Mouse (Mus musculus) kidney, postnatal 10 days (tissue): ENCODE data around the gene Gm16223.

Experiments
- DNase-seq: peaks from one replicate; pipeline ENCODE4 v3.0.0; 2021; ENCODE audit warnings: mixed read lengths

Gene Gm16223

DNA sequence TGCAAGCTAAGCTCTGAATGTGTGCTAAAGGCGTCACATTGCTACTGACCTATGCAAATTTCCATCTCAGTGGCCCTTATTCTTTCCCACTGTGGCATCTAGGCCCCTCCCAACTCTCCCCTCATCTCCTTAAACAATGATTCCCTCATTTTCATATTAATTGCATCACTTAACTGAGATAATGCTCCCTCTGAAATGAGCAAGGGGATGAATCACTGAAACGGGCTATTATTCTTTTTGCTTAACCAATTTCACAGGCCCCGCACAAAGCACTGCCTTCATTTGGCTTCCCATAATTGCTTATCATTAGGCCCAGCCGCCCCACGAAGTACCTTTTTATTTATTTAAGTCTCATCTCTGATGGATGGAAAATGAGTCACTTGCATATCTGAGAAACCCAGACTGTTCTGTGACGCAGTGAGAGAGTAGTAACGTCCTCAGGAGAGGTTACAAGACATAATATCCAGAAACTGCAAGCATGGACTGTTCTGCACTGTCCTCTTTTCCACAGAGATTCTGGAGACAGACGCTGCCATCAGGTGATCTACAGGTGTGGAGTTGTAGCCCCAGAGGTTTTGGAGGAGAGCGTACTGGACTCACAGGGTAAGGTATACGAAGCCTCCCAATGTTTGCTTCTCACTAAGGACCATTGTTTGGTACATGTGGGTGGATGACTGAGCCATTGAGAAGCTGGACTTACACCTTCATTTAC, at the start of gene Gm16223:
TSS of gene Gm16223 (plus strand) at position 485 of the 712 bp plus-strand sequence.
- no peak for DNase-seq

DNA sequence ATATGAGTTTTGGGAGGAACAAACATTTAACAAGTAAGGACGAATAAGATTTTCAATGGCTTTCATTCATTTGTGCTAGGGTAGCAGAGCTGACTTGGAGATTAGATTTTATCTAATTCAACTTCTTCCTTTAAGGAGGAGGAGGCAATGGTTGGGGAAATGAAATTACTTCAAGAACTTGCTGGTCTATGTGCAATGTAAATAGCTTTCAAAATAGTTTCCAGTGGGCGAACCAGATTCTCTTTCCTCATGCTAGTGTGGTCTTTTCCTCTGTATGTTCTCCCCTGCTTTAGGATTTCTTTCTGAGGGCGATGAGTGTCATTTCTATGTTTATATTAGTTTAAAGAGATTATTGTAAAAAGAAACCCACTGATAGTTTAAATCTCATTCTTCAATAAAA, 45.7 kb upstream of the Gm16223 start:
- no peak for DNase-seq

DNA sequence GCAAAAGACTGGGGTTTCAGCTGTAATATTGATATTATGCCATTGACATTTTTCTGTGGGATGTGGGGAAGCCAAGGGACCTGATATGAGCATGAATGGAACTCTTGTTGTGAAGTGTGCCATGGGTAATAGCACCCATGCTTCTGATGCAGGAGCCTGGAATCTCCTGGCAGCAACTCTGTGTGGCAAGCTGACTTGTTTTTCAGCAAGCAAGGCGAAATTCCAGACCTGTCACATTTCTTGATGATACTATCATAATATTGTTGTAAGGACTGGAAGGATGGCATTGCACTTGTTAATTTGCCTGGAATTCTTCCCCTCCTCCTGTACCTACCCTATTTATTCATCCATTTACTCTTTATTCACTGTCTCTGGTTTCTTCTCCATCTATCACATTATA, 44.2 kb upstream of the Gm16223 start:
- no peak for DNase-seq

DNA sequence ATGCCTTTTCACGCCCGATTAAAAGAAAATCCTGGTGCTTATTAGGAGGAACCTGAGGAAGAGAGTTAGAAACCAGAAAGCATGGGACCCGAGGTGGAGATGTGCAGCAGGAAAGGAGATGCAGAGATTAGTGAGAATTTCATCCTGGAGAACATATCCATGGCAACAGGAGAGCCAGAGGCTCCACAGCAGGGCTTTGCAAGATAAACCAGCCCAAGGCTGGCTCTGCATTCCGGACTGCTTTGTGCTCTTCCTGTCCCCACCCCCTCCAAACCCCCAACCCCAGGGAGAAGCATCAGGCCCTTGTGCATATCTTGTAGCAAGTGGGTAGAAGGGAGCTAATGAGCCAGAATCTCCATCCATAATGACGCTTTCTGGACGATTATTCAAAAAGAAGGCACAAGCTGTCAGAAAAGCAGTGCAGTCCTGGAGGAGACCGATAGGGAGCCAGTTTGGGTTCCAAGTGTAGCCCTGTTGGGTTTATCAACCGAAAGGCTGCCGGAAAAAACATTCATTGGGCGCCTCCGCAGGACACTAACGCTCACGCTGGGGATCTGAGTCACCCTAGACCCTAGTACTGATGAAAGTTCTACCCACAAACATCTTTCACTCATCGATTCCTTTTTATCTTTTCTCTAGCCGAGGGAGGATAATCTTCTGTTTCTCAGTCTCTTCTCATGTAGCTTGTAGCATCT, 31.2 kb upstream of the Gm16223 start:
- no peak for DNase-seq

DNA sequence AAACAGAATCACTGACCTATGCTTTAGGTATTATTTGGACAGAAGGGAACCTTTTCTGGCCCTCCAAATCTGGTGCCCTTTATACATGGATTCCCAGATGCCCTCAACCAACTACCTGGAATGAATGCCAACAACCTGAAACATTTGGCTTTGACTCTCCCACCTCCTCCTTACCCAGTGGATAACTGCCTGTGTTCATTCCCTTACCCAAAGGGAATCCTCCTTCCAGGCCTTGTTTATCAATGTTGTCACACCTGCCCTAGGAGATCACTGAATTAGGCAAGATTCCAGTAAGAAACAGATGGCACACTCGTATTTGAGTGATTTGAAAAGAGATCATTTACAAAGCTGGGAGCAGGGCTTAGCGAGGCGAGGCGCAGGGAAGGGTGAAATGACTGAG, 13.1 kb upstream of the Gm16223 start:
- no peak for DNase-seq

DNA sequence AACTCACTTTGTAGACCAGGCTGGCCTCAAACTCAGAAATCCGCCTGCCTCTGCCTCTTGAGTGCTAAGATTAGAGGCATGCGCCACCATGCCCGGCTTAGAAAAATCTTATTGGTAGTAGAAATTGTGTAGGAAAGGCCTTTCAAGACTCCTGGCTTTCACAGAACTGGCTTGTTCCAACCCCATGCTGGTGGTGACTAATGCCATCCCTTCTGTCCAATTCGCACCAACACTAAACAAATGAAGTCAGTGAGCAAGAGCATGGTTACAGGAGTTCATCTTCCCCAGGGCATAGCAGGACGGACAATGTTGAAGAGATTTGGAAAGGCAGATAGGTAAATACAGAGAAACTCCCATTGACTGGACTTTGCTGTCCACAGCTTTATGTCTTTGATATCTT, 12.6 kb upstream of the Gm16223 start:
- no peak for DNase-seq

DNA sequence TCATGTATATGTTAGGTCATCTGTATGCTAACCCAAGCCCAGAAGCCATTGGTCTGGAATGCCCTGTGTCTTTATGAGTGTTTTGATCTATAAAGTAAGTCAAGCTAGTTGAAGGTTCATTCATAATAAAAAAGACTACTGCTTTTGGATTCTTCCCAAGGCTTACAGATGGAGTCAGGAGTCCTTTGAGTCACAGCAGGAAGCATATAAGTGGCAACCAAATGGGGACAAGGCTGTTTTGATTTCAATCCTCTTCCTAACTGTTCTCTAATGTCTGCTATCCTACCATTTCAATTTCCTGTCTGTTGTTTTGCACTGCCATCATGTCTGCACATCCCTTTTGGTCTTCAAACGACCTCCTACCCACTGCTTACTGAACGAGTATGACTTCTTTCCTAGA, 2.7 kb upstream of the Gm16223 start:
- DNase-seq, result no peak

DNA sequence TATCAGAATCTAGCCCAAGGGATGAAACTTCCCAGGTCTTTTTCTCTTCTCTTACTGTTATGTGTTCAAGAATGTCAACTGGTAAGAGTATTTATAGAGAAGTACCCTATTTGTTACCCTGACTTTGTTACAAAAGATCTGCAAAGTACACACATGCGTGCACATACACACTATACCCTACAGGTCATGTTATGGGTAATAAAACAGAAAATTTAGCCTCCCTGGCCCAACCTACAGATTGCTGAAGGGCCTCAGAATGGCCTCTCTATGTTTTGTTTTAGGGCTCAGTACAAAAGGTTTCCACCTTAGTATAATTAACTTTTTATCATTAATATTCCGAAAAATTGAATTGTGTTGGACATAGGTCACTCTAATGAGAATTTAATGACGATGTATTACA, 685 bp upstream of the Gm16223 start:
- DNase-seq, result no peak

DNA sequence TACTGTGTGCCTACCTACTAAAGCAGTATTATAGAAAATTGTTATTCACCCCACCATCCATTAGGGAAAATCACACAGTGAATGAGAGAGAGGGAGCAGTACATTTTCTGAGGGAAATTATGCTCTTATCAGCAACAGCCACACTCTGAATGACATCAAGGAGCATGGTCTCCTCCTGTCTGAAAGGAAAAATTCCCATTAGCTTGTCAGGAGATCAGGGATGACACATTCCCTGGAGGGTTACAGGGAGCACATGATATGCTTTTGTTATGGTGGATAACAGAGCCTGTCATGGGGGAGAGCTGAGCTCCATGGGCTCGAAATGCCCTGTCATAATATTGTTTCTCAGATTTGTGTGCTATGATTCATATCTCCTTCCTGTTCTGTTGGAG, 424 bp downstream of the Gm16223 start:
- no peak for DNase-seq

DNA sequence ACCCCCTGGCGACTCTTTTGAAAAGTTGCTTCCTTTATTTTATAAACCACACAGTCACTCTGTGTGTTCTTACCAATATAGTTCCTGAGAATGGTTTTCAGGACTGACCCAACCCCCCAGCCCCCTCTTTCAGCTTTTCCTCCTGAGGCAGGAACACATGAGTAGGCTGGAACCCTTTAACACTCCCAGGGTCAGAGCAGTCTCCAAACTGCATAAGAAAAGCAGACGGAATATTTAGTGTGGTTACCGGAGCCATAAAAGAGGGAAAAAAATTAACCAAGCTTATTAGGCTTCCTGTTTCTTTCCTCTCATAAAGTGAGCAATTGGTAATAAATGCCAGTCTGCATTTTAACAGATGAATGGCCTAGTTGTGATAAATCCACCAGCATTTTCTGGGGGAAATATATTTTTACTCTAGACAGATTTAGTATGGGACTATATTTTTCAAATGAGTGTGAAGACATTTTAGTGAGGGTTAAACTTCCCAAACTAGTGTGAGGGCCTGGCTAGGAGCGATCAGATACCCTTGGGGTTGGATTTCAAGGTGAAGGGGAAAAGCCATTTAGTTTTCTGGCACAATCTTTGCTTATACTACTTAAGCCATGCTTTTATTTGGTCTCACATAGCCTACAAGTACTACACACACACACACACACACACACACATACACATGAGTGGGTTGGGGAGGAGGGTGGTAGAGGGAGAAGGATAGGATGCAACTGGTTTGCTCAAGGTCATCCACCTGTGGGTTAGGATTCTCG, 49.0 kb downstream of the Gm16223 start:
- DNase-seq, result peak; percentile 31

DNA sequence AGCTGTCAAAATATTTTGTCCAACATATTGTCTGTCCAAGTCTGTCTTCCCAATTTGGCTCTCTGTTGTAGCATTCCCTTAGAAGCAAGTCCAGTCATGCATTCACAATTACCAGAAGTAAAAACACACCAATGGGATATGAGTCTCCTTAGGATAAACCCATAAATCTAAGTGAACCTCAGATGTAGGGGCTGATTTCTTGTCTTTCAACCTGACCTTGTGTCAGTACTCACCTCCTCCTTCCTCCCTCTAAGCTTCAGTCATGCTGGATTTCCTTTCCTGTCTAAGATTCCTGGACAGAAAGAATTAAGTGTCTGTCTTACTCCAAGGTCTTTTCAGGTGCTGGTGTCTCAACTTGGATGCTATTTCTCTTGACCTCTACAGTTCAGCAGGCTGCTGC, 57.8 kb downstream of the Gm16223 start:
- DNase-seq, result no peak

DNA sequence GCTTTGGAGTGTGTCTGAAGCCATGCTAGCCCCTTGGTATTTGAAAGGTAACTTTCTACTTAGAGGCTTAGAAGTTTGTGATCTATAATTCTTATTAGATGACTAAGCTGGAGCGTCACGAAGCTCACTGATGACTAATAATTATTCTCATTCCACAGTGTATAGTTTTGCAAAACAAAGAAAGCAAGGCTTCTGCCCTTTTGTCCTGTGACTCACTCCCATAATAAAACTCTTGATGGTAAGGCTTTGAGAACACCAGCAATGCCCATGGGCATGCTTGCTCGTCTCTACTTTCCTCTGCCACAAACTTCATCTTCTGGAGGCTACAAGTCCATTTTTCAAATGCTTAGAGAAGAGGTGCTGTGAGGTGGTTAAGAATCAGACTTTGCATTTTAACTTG, 87.9 kb downstream of the Gm16223 start:
- DNase-seq, result no peak

DNA sequence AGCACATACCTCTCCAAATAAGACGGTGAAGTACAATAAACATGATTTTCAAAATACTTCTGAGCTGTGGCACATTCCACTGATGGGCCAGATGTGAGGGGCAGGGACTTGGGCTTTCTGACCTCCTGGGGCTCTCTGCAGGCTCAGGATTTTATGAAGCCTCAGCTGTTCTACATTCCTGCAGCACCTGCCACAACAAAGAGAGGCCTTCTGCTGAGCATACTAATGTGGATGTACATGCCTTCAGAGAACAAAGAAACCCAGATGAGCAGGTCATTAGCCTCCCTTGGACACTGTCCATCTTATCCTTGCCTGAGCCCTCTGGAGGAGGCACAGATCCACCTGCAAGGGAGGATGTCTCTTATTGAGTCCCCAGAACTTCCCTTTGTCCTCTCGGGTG, 97.0 kb downstream of the Gm16223 start:
- no peak for DNase-seq

DNA sequence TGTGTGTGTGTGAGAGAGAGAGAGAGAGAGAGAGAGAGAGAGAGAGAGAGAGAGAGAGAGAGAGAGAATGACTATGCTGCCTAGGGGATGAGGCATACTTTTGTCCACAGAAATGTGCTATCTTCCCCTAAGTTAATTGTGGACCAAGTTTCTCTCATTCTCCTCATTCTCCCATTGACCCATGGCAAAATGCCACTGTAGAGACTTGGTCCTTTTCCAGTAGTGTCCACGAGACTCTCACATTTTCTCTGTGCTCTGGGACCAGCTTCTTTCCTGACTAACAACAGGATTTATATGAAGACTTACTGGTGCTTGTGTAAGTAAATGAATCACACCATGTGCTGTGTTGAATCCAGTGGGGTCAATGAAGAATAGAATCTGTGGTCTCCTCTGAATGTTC, 98.6 kb downstream of the Gm16223 start:
- DNase-seq, result no peak

DNA sequence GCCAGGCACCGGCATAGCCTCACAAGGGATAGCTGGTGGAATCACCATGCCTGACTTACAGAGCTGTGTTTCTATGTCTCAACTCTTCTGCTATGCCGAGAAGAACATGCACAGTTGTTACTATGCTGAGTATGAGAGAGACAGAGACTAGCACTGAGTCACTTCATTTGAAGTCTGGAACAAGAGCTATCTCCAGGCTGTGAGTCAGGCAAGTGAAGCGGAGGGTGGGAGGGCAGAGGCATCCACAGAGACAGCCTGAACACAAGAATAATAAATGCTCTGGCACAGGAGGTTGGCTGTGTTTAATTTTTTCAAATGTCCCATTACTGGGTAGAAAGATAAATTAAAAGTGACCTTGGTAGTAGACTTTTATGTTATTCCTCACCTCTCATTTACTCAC, 100.3 kb downstream of the Gm16223 start:
- no peak for DNase-seq

DNA sequence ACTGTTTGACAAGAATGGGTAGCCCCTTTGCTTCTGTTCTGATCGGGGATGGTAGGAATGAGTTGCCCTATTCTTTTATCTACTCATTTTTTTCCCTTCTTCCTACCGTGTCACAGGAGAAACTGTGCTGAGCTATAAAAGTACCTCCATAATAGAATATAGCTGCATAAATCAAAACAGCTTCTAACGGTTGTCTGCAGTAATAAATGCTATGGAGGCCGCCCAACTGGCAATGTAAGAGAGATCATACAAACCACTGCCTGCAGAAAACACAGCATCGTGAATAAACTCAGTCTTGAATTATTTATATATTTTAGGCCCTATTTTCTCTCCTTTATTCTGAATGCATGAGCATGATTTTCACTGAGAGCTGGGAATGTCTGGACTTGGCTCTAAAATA, 101.0 kb downstream of the Gm16223 start:
- no peak for DNase-seq

DNA sequence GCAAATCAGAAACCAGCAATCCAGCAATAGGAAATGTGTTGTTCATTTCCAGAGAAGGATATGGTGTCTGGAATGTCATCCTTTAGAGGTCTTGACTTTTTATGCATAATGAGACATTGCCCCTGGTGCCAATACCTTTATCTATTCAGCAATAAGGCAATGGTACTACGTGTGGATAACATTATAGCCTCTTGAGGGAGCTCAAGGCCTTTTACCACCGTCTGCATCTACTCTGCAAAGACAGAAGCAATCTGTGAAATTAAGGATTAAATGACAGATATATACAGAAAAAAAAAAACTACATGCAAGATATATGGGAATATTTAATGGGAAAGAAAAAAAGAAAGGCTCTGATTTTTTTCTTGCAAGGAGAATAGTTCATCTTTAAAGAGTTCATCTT, 106.3 kb downstream of the Gm16223 start:
- no peak for DNase-seq

DNA sequence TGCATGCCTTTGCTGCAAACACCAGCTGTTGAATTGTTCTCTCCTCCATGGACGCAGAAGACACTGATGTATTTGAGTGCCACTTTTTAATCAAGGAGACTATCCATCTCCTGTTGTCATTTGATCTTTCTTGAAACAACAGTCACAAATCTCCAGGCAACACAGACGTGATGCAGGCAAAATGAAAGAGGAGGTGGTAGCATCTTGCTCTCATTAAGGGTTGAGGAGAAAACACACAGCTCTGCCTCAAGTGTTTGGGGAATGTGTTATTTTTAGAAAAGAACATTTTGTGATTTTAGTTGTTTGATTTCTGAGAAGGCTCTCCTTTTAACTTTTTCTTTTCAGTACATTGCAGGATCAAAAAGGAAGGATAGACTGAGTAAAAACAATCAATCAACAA, 107.7 kb downstream of the Gm16223 start:
- no peak for DNase-seq

DNA sequence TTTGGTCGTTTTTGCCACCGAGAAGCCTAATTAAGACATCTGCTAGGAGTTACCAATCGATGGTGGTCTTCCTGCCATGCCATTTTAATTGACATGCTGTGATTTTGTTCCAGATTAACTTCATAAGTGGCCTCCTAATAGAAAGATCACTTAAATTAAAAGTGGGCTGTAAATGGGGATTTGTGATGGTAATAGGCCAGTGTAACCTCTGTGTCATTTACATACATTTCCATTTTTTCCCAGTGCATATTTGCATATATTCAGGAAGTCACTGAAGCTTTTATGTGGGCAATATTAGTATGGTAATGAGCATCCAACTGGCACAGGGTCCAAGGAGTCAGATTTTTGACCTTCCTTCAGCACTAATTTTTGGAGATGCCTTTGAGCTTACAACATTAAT, 130.7 kb downstream of the Gm16223 start:
- DNase-seq, result no peak

DNA sequence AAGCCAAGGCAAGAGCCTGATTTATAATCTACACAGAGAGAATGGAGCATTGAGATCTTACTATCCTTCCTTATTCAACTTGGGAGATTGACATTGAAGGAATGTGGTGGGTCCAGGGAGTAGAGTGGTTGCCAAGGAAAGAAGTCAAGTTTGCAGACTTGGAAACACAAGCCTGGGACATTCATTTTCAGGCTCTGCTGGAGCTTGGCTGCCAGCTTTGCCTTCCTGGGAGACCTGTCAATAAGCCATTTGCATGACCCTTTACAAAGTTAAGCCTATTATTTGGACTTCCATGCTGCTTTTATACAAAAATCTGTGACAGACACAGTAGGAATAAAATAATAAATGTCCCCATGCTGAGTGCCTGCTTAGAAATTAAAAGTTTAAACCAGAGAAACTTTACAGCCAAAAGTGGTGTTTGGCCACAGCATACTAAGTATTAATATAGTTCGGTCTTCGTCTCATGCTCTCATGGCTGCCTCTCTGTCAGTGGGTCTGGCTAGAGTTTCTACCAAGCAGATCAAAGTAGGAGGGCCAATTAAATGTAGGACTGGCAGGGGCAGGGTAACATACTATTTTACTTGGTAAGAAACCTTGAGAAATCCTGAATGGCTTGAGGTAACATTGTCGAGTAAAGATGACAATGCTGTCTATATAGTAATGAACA, 139.8 kb downstream of the Gm16223 start:
- no peak for DNase-seq

DNA sequence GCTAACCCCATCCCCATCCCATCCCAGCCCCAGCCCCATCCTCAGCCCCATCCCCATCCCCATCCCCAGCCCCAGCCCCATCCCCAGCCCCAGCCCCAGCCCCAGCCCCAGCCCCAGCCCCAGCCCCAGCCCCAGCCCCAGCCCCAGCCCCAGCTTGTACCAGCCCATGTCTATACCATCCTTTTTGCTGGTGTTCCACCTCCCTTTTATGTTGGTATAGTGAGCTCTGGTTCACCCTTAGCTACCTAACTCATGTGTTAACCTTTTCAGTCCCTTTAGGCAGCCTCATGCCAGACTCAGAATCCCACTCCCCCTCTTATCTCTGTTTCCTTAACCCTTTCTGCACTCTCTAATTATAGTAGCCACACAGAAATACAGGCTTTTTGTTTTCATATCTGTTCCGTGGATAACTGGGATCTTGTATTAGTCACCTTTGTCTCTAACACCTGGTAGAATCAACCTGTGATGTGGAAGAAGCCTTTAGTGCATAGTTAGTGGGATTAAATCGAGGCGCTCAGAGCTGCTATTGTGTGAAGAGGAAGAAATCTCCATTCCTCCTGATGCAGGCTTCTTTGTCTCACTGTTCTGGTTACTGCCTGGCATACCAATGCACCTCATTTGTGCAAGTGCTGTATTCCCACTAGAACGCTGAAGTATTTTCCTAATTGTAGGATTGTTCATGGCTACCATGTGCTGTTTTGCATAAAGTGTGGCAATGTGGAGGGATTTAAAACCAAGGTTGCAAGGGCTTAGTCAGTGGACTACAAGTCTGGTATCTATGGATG, 144.0 kb downstream of the Gm16223 start:
- no peak for DNase-seq

DNA sequence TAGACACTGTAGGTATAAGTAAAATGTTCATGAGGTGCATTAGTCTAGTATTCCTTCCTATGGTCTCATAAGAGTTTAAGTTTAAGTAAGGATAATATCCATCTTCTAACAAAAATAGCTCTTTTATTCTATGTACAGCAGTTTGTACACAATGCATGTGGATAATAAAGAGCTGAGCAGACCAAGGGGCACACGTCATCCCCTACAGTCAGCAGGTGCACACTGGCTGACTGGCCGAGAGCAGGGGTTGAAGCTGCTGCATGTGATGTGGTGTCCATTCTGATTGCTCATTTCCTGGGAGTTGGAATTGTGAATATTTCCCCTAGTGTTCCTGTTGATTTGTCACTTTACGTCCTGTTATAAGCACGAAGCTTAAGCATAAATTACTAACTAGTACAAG, 144.6 kb downstream of the Gm16223 start:
- DNase-seq, result no peak

DNA sequence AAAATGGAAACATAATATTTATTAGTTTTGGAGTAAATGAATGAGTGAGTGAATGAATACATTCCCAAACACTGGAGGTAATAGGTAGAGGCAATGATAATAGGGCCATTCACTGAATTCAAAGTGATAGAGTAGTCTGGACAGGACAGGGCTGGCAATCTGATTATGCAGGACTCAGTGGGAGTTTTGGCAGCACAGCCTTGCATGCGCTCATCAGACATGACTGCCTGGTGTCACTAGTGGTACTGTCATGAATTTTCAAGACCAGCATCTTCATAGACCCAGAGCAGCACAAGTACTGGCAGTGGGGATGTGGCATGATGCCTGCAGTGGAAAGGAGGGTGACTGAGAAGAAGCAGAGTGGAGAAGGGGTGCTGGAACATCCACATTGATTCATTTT, 157.1 kb downstream of the Gm16223 start:
- DNase-seq, result no peak
